Mouse (Mus musculus) forebrain, embryonic 15.5 days (tissue): ENCODE measurements around the gene Rnf34. TPM values are rescaled to one million over a fixed set of nuclear protein-coding genes. Genes with fewer than 3 reads are reported as not detected.

Experiments used
- ATAC-seq: fragments of 200-750 bp; cut with Nextera tagmentation; replicated peaks from 2 replicates; pipeline ENCODE4 v1.8.0; 2017; ENCODE audit warnings: mild to moderate bottlenecking, moderate TSS enrichment, moderate library complexity
- H3K27ac ChIP-seq: fragments of 300-500 bp; sonication (generic); replicated peaks from 2 replicates; pipeline ENCODE4 v1.5.1; 2015; ENCODE audit warnings: mild to moderate bottlenecking, inconsistent platforms
- H3K27me3 ChIP-seq: fragments of 300-500 bp; sonication (generic); 2 replicates; pipeline ENCODE4 v1.6.1; 2015; ENCODE audit warnings: inconsistent platforms
- H3K36me3 ChIP-seq: fragments of 300-500 bp; sonication (generic); 2 replicates; pipeline ENCODE4 v1.6.1; 2015; ENCODE audit warnings: mild to moderate bottlenecking, inconsistent platforms
- H3K4me1 ChIP-seq: fragments of 300-500 bp; sonication (generic); 2 replicates; pipeline ENCODE4 v1.6.1; 2015; ENCODE audit warnings: inconsistent platforms
- H3K4me2 ChIP-seq: fragments of 300-500 bp; sonication (generic); replicated peaks from 2 replicates; pipeline ENCODE4 v1.6.1; 2015; ENCODE audit warnings: mild to moderate bottlenecking, inconsistent platforms
- H3K4me3 ChIP-seq: fragments of 300-500 bp; sonication (generic); 2 replicates; pipeline ENCODE4 v1.5.1; 2015; ENCODE audit warnings: mild to moderate bottlenecking, inconsistent platforms
- H3K9ac ChIP-seq: fragments of 300-500 bp; sonication (generic); replicated peaks from 2 replicates; pipeline ENCODE4 v1.6.1; 2015; ENCODE audit warnings: mild to moderate bottlenecking, inconsistent platforms
- H3K9me3 ChIP-seq: fragments of 300-500 bp; sonication (generic); 2 replicates; pipeline ENCODE4 v1.6.1; 2016; ENCODE audit warnings: inconsistent platforms
- WGBS: fragments of 180-500 bp; shearing (Covaris S2); methylation state at CpG from one replicate; pipeline ENCODE4 v1.1.7; 2015; ENCODE audit warnings: mixed read lengths; 5-methylcytosine and 5-hydroxymethylcytosine counted together
- polyA plus RNA-seq: library from polyadenylated mRNA; unstranded; fragments of >200 nt; fragmentation: Nextera tagmentation; extraction: Ambion mirVana; gene quantifications from 2 replicates; pipeline ENCODE4 v1.2.1, GENCODE M21; 2015

Gene Rnf34
- polyA plus RNA-seq, 1 experiment from 2014 or later = 52.9 TPM

DNA sequence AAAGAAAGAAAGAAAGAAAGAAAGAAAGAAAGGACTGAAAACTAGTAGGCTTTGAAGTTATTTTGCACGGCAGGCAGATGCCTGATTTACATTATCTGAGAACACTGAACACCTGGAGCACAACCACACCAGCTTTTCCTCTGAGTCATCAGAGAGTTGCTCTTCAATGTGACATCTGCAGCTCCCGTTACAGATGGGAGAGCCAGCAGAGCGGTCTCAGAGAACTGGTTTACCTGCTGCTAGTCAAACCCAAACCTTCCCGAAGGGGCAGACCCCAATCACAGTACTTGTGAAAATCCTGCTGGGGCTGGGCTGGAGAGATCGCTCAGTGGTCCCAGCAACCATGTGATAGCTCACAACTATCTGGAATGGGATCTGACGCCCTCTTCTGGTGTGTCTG lies 25.4 kb upstream of the Rnf34 start:
- Histone ChIP-seq H3K9me3 (no peaks in the 10 kb centered on the region), H3K4me3 (no peak overlapping the region), H3K27ac (no peak overlapping the region), H3K4me2 (no peak overlapping the region), H3K4me1 (peaks cover 13% of the 10 kb centered on the region), H3K9ac (no peak overlapping the region), H3K36me3 (peaks cover under 1% of the 10 kb centered on the region; the same call in 1 of the 2 replicates), H3K27me3 (no peaks in the 10 kb centered on the region)
- ATAC-seq = no peak
- 74% methylated on average over 6 of the region's 6 CpGs for WGBS

DNA sequence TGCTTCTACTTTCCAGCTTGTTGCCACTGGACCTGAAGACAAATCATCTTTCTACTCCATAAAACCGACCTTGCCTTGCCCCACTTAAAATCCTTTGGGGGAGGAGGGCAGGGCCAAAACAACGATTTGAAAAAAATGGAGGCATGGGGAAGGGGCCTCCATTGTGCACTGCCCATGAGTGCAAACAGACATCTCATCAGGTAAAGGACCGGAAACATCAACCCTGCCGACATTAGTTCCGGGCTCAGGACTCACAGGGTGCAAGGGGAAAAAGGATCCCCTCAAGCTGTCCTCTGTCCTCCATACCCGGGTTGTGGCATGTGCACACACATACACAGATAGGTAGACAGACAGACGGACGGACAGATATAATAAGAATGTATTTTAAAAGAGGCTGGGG lies 24.7 kb upstream of the Rnf34 start:
- ATAC-seq = no peak
- Histone ChIP-seq H3K4me1 (peaks cover 7% of the 10 kb centered on the region), H3K4me2 (no peak overlapping the region), H3K9ac (no peak overlapping the region), H3K27me3 (no peaks in the 10 kb centered on the region), H3K27ac (no peak overlapping the region), H3K9me3 (no peaks in the 10 kb centered on the region), H3K4me3 (no peak overlapping the region), H3K36me3 (no peaks in the 10 kb centered on the region)
- 83% methylated on average over 8 of the region's 8 CpGs for WGBS

DNA sequence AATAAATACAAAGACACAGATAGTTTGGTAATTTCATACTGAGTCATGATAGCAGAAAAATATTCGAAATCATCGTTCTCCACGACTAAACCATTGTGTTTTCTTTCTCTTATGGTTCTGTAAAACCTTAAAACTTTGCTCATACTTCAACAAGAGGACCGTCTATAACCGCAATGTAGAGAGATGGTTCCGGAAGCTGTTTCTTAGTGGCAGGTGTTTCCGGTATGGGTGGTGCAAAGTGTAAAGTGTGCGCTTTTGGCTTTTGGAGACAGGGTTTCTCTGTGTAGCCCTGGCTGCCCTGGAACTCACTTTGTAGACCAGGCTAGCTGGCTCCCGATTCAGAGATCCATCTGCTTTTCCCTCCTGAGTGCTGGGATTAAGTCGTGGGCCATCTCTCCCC lies 17.3 kb upstream of the Rnf34 start:
- Histone ChIP-seq H3K9me3 (no peaks in the 10 kb centered on the region), H3K4me1 (no peaks in the 10 kb centered on the region), H3K36me3 (no peaks in the 10 kb centered on the region), H3K4me3 (no peak overlapping the region), H3K9ac (no peak overlapping the region), H3K27me3 (no peaks in the 10 kb centered on the region), H3K27ac (no peak overlapping the region), H3K4me2 (no peak overlapping the region)
- no peak for ATAC-seq
- 86% methylated on average over 10 of the region's 10 CpGs for WGBS

DNA sequence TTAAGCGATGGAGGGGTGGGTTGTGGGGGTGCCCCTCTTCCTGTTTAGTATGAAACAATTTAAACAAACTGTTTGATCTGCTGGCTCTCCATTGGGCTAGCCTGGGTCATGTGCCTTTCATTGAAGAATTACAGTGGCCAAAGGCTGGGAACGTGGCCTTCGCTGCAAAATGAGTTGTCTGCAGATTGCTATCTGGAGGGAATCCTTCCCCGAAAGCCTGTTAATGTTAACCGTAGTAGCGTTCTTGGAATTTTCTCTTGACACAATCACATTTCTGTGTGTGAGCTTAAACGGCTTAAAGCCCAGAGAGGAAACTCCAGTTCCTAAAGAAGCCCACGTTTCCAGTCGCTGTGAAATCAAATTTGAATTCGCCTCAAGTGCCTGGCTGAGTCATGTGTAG lies 16.9 kb upstream of the Rnf34 start:
- no peaks in the 10 kb centered on the region for H3K4me1 ChIP-seq
- no peak overlapping the region for H3K27ac ChIP-seq
- no peak overlapping the region for H3K9ac ChIP-seq
- 85% methylated on average over 10 of the region's 10 CpGs for WGBS
- H3K4me2 ChIP-seq = no peak overlapping the region
- no peak for ATAC-seq
- H3K27me3 ChIP-seq = no peaks in the 10 kb centered on the region
- no peak overlapping the region for H3K4me3 ChIP-seq
- no peaks in the 10 kb centered on the region for H3K36me3 ChIP-seq
- no peaks in the 10 kb centered on the region for H3K9me3 ChIP-seq

DNA sequence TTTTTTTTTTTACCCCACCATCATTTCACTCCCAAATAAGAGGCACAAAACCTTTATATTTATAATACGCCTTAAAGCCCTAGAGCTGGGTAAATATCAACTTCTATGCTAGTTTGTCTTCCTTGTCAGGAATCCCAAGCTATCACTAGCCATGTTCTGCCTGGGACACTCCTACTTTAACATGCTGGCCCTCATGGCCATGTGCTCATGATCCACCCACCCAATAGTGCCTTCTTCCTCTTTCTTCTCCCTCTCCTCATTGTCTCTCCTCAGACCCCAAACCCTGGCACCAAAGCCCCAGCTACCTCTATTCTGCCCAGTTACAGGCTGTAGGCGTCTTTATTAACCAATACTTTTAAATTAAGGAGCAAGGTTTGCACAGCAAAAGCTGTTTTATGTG lies 8.7 kb upstream of the Rnf34 start:
- 87% methylated on average over 2 of the region's 2 CpGs for WGBS
- H3K27me3 ChIP-seq = no peaks in the 10 kb centered on the region
- no peaks in the 10 kb centered on the region for H3K4me1 ChIP-seq
- ATAC-seq = no peak
- no peak overlapping the region for H3K9ac ChIP-seq
- no peaks in the 10 kb centered on the region for H3K36me3 ChIP-seq
- H3K4me3 ChIP-seq = no peak overlapping the region
- H3K9me3 ChIP-seq = no peaks in the 10 kb centered on the region
- H3K4me2 ChIP-seq = no peak overlapping the region
- no peak overlapping the region for H3K27ac ChIP-seq

DNA sequence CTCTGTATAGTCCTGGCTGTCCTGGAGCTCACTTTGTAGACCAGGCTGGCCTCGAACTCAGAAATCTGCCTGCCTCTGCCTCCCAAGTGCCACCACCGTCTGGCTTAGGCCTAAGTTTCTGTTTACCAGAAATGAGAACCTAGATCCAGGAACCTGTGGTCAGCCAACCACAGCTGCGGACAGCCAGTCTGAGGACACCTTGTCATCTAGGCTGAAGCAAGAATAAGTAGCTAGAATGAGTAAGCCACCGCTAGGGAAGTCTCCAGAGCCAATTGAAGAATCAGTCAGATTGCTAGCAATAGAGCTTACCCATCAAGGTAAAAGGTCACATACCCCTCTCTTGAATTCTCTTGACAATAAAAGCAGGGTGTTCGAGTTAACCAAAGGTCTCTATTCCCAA lies 6.0 kb upstream of the Rnf34 start:
- no peak for ATAC-seq
- 87% methylated on average over 5 of the region's 5 CpGs for WGBS

DNA sequence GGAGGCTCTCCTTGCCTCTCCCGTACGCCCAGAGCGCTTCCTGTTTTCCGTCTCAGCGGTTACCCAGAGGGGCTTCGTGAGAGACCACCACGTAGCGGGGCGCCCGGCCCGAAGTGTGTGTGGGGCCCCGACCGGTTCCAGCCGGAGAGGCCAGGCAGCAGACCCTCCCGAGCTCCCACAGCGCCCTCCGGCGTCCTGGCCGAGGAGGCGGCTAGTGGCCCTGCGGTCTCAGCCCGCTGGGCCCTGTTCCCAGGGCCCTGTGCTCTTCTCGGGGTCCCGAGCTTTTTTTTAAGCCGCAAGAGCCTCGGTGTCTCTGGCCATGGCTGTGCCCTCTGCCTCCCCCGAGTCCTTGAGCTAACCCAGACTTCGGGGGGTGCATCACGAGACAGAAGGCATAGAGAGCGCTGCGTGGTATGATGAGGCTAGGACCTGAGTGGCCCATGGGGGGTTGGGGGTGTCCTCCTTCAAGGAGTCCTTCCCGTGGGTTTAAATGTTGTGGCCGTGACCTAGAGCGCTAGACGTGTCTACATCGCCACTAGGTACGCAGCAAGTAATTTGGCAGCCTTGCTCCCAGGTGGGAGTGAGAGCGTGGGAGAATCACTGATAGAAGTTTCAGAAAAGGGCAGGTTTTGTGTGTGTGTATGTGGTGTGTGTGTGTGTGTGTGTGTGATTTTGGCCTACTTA lies 613 bp downstream of the Rnf34 start:
- peak overlapping the region; percentile 97 for H3K4me2 ChIP-seq
- peak; percentile 78 for ATAC-seq
- WGBS = under 1% methylated on average over 38 of the region's 38 CpGs
- peak overlapping the region; percentile 95 for H3K27ac ChIP-seq
- peaks cover 25% of the 10 kb centered on the region for H3K4me1 ChIP-seq
- no peaks in the 10 kb centered on the region for H3K36me3 ChIP-seq
- H3K9ac ChIP-seq = peak overlapping the region; percentile 98
- H3K27me3 ChIP-seq = no peaks in the 10 kb centered on the region
- H3K4me3 ChIP-seq = peak overlapping the region; percentile 99
- H3K9me3 ChIP-seq = no peaks in the 10 kb centered on the region

More for the DNA sequence above, 6.0 kb upstream of the Rnf34 start:
- Histone ChIP-seq H3K27ac (no peak overlapping the region), H3K9ac (no peak overlapping the region), H3K9me3 (no peaks in the 10 kb centered on the region), H3K36me3 (no peaks in the 10 kb centered on the region), H3K4me3 (no peak overlapping the region), H3K4me2 (no peak overlapping the region), H3K4me1 (peaks cover 4% of the 10 kb centered on the region; the same call in 1 of the 2 replicates), H3K27me3 (no peaks in the 10 kb centered on the region)

DNA sequence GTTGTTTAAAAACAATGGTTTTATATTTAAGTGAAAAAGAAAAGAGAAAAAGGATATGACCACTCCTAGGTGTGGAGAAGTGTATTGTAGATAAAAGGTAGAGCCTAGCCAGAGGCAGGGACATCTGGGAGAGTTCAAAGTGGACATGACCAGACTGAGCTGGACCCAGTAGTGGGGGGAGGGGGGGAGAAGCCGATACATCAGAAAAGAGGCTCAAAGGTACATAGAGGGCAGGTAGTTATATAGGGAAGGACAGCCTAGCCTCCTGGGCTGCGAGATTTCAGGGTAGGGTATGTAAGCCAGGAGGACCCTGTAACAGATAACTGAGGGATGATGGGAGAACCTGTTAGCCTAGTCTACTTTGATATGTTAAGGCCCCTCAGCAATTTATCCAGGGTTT lies 2.8 kb downstream of the Rnf34 start:
- no peak for ATAC-seq

DNA sequence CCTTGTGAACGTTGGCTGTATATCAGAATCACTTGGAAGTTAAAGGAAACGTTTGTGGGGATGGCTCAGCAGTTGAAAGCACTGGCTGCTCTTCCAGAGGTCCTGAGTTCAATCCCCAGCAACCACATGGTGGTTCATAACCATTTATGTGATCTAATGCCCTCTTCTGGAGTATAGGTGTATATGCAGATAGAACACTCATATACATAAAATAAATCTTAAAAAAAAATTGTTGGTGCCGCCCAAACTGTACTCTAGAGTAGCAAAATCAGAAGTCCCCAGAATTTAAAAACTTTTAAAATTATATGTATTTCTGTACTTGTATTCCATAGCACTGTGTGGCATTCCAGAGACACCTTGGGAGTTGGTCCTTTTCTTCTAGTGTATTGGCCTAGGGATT lies 6.0 kb downstream of the Rnf34 start:
- Histone ChIP-seq H3K27me3 (no peaks in the 10 kb centered on the region), H3K36me3 (no peaks in the 10 kb centered on the region), H3K4me1 (peaks cover 12% of the 10 kb centered on the region), H3K27ac (no peak overlapping the region), H3K9ac (no peak overlapping the region), H3K9me3 (no peaks in the 10 kb centered on the region), H3K4me2 (no peak overlapping the region), H3K4me3 (no peak overlapping the region)
- ATAC-seq = no peak
- 77% methylated on average over 3 of the region's 3 CpGs for WGBS

More for the DNA sequence above, 2.8 kb downstream of the Rnf34 start:
- Histone ChIP-seq H3K27ac (no peak overlapping the region), H3K9me3 (no peaks in the 10 kb centered on the region), H3K9ac (no peak overlapping the region), H3K4me1 (peaks cover 25% of the 10 kb centered on the region), H3K4me2 (no peak overlapping the region), H3K4me3 (no peak overlapping the region), H3K27me3 (no peaks in the 10 kb centered on the region), H3K36me3 (no peaks in the 10 kb centered on the region)
- 90% methylated on average over 2 of the region's 2 CpGs for WGBS

DNA sequence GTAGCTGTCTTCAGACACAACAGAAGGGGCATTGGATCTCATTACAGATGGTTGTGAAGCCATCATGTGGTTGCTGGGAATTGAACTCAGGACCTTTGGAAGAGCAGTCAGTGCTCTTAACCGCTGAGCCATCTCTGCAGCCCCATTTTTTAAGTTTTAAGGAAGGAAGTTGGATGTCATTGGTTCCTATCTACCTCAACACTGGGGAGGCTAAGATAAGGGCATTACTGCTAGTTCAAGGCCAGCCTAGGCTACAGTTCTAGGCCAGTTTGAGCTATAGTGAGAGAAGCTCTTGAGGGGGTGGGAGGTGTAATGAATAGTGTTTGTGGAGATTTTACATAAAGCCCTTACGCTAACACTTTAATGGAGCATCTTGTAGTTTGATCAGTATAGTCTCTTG lies 13.2 kb downstream of the Rnf34 start:
- no peak for ATAC-seq
- H3K9ac ChIP-seq = no peak overlapping the region
- no peaks in the 10 kb centered on the region for H3K9me3 ChIP-seq
- no peak overlapping the region for H3K4me3 ChIP-seq
- H3K4me1 ChIP-seq = no peaks in the 10 kb centered on the region
- H3K27me3 ChIP-seq = no peaks in the 10 kb centered on the region
- 96% methylated on average over 2 of the region's 2 CpGs for whole genome bisulfite sequencing
- H3K4me2 ChIP-seq = no peak overlapping the region
- no peak overlapping the region for H3K27ac ChIP-seq
- peaks cover 51% of the 10 kb centered on the region for H3K36me3 ChIP-seq

DNA sequence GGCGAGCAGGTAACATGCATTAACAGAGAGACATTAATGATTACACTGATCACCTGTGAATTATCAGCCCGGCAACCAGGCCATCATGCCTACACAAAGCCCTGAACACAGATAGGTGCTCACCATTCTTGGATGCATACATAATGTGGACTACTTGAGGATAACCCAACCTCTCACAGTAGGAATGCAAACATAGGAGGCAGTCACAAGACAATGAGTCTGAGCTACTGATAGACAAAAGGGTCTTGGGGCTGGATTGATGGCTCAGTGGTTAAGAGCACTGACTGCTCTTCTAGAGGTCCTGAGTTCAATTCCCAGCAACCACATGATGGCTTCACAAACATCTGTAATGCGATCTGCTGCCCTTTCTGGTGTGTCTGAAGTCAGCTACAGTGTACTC lies 22.8 kb downstream of the Rnf34 start:
- H3K4me2 ChIP-seq = no peak overlapping the region
- H3K36me3 ChIP-seq = peaks cover 69% of the 10 kb centered on the region
- WGBS = 93% methylated on average over 3 of the region's 3 CpGs
- H3K27ac ChIP-seq = no peak overlapping the region
- ATAC-seq = no peak
- no peak overlapping the region for H3K9ac ChIP-seq
- H3K4me1 ChIP-seq = no peaks in the 10 kb centered on the region
- no peaks in the 10 kb centered on the region for H3K27me3 ChIP-seq
- no peak overlapping the region for H3K4me3 ChIP-seq
- H3K9me3 ChIP-seq = no peaks in the 10 kb centered on the region

DNA sequence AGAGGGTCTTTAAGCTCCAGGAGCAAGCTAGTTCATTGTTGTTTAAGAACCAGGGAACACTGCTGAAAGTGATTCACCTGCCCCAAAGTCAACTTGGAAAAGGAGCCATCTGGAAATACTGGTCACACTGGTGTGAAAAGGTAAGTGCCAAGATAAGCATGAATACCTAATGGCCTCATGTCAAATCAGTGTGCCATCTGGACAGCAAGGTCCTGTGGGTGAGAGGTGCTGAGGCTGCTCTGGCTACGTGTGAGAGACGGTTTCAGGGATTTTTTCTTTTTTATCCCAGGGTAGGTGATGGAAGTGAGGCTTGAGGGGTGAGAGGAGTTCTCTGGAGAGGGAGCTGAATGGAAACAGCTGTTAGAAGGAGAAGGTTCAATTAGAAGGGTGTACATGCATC lies 23.7 kb downstream of the Rnf34 start:
- Histone ChIP-seq H3K36me3 (peaks cover 68% of the 10 kb centered on the region), H3K4me1 (no peaks in the 10 kb centered on the region), H3K9me3 (no peaks in the 10 kb centered on the region), H3K27me3 (no peaks in the 10 kb centered on the region), H3K4me2 (no peak overlapping the region), H3K9ac (no peak overlapping the region), H3K4me3 (no peak overlapping the region), H3K27ac (no peak overlapping the region)
- WGBS = 60% methylated on average over 2 of the region's 2 CpGs
- no peak for ATAC-seq

DNA sequence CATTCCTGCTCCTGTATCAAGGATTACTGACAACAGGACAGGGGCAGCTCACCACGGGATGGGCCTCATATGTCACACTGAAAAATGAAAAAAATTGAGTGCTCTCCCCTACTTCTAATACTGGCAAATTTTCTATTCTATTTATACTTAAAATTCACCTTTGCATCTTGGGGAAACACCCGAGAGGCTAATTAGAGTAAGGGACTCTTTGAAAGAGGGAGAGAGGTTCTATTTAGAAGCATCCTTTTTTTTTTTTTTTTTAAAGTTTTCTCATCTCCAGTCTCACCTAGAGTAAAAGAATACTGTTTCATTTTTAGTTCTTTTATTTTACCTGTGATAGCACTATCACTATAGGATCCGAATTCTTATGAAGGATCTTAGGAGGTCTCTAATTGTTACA lies 24.5 kb downstream of the Rnf34 start:
- Histone ChIP-seq H3K4me3 (no peak overlapping the region), H3K4me2 (no peak overlapping the region), H3K27me3 (no peaks in the 10 kb centered on the region), H3K36me3 (peaks cover 69% of the 10 kb centered on the region), H3K4me1 (no peaks in the 10 kb centered on the region), H3K27ac (no peak overlapping the region), H3K9ac (no peak overlapping the region), H3K9me3 (no peaks in the 10 kb centered on the region)
- ATAC-seq = no peak
- WGBS = 88% methylated on average over 3 of the region's 3 CpGs
